Mouse (Mus musculus): ENCODE data around the gene Cx3cl1. TPM values are rescaled to one million over a fixed set of nuclear protein-coding genes. Genes with fewer than 3 reads are reported as not detected.

Gene Cx3cl1
- polyA plus RNA-seq (2015; fragmentation: Nextera tagmentation; extraction: Ambion mirVana) = 7.7 and 9.3 TPM in 2 replicates

GRCm38 (mm10) chr8:94771941-94772670, at the start of gene Cx3cl1:
TSS of gene Cx3cl1 (plus strand) at chr8:94772009.
- H3K9me3 ChIP-seq (ENCODE audit: control insufficient read depth, low read length) = no peaks in the 10 kb centered on the region
- ATAC-seq (ENCODE audit: low read depth) = peak; percentile 90
- H3K36me3 ChIP-seq (ENCODE audit: control insufficient read depth, insufficient read depth, low read length) = no peaks in the 10 kb centered on the region
- H3K4me3 ChIP-seq (ENCODE audit: low read length) = peak within 1 kb of the TSS; percentile 51
- WGBS = under 1% methylated on average over 38 of the region's 38 CpGs
- H3K4me1 ChIP-seq (replicated peaks; ENCODE audit: control insufficient read depth, insufficient read depth, low read length) = peaks cover 13% of the 10 kb centered on the region
- H3K9ac ChIP-seq (ENCODE audit: low read length) = peak within 1 kb of the TSS; percentile 70
- H3K27me3 ChIP-seq (ENCODE audit: control insufficient read depth, insufficient read depth, low read depth, low read length) = peaks cover 3% of the 10 kb centered on the region; the same call in 1 of the 2 replicates
- H3K4me2 ChIP-seq (ENCODE audit: low read depth, low read length) = peak within 1 kb of the TSS; percentile 79
- H3K27ac ChIP-seq (ENCODE audit: low read length) = peak within 1 kb of the TSS; percentile 71

DNA sequence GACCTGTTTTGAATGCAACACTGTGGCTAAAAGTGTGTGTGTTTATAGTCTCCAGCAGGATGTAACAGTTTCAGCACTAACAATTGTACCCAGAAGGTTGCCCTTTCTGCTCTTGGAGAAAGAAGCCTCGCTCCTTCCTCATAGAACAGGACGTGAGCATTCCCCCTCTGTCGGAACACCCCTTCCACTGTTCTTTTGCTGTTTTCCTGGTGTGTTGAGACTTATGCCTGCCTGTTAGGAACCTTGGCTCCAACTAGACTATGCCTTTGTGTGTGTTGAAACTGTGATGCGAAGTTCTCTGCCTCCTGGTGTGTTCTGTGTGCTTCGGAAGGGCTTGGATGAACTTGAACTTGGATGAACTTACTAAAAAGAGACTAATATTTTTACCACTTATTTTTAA, 45.8 kb upstream of the Cx3cl1 start:
- 70% methylated on average over 5 of the region's 5 CpGs for WGBS
- H3K36me3 ChIP-seq (ENCODE audit: control insufficient read depth, insufficient read depth, low read length) = no peaks in the 10 kb centered on the region
- no peaks in the 10 kb centered on the region for H3K9me3 ChIP-seq (ENCODE audit: control insufficient read depth, low read length)
- no peak overlapping the region for H3K4me2 ChIP-seq (ENCODE audit: low read depth, low read length)
- no peak overlapping the region for H3K9ac ChIP-seq (ENCODE audit: low read length)
- no peaks in the 10 kb centered on the region for H3K27me3 ChIP-seq (ENCODE audit: control insufficient read depth, insufficient read depth, low read depth, low read length)
- no peak overlapping the region for H3K4me3 ChIP-seq (ENCODE audit: low read length)
- H3K4me1 ChIP-seq (replicated peaks; ENCODE audit: control insufficient read depth, insufficient read depth, low read length) = no peaks in the 10 kb centered on the region
- no peak for ATAC-seq (ENCODE audit: low read depth)
- no peak overlapping the region for H3K27ac ChIP-seq (ENCODE audit: low read length)

GRCm38 (mm10) chr8:94729301-94729700, 42.5 kb upstream of the Cx3cl1 start:
- WGBS = 55% methylated on average over 4 of the region's 4 CpGs
- no peaks in the 10 kb centered on the region for H3K4me1 ChIP-seq (replicated peaks; ENCODE audit: control insufficient read depth, insufficient read depth, low read length)
- ATAC-seq (ENCODE audit: low read depth) = no peak
- H3K27me3 ChIP-seq (ENCODE audit: control insufficient read depth, insufficient read depth, low read depth, low read length) = no peaks in the 10 kb centered on the region
- no peak overlapping the region for H3K4me3 ChIP-seq (ENCODE audit: low read length)
- no peak overlapping the region for H3K27ac ChIP-seq (ENCODE audit: low read length)
- H3K9me3 ChIP-seq (ENCODE audit: control insufficient read depth, low read length) = no peaks in the 10 kb centered on the region
- H3K4me2 ChIP-seq (ENCODE audit: low read depth, low read length) = no peak overlapping the region
- no peak overlapping the region for H3K9ac ChIP-seq (ENCODE audit: low read length)
- no peaks in the 10 kb centered on the region for H3K36me3 ChIP-seq (ENCODE audit: control insufficient read depth, insufficient read depth, low read length)

DNA sequence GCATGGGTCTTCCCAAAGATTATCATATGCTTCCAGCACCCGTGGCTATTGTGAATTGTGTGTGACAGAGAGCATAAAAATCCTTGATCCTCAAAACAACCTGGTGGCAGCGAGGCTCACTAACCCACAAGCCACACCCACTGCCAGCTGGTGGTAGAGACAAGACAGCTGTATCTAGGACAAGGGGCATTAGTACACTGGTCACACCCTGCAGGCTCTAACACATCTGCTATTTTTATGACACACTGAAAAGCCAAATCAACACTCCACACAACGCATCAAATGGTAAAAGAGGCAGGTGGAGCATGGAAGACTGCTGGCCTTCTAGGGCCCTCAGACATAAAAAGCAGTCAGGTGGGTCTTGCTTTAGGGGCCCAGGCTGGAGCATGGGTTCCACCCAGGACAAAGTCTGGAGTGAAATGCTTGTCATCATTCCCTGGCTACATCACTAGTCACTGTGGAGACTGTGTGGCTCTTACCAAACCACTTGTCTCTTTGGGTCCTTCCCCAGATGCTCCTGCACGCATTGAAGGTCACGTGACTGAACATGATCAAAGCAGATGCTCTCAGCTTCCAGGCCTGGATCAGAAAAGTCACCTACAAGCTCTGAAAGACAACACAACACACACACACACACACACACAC, 37.9 kb upstream of the Cx3cl1 start:
- H3K4me1 ChIP-seq (replicated peaks; ENCODE audit: control insufficient read depth, insufficient read depth, low read length) = no peaks in the 10 kb centered on the region
- no peaks in the 10 kb centered on the region for H3K36me3 ChIP-seq (ENCODE audit: control insufficient read depth, insufficient read depth, low read length)
- H3K9me3 ChIP-seq (ENCODE audit: control insufficient read depth, low read length) = no peaks in the 10 kb centered on the region
- no peaks in the 10 kb centered on the region for H3K27me3 ChIP-seq (ENCODE audit: control insufficient read depth, insufficient read depth, low read depth, low read length)
- no peak for ATAC-seq (ENCODE audit: low read depth)
- H3K27ac ChIP-seq (ENCODE audit: low read length) = no peak overlapping the region
- WGBS = 61% methylated on average over 5 of the region's 5 CpGs
- H3K4me3 ChIP-seq (ENCODE audit: low read length) = no peak overlapping the region
- H3K4me2 ChIP-seq (ENCODE audit: low read depth, low read length) = no peak overlapping the region
- H3K9ac ChIP-seq (ENCODE audit: low read length) = no peak overlapping the region

- Histone ChIP-seq H3K9ac (ENCODE audit: low read length) (no peak overlapping the region), H3K27me3 (ENCODE audit: control insufficient read depth, insufficient read depth, low read depth, low read length) (no peaks in the 10 kb centered on the region), H3K9me3 (ENCODE audit: control insufficient read depth, low read length) (no peaks in the 10 kb centered on the region), H3K27ac (ENCODE audit: low read length) (no peak overlapping the region), H3K4me3 (ENCODE audit: low read length) (no peak overlapping the region), H3K36me3 (ENCODE audit: control insufficient read depth, insufficient read depth, low read length) (no peaks in the 10 kb centered on the region), H3K4me1 (replicated peaks; ENCODE audit: control insufficient read depth, insufficient read depth, low read length) (no peaks in the 10 kb centered on the region), H3K4me2 (ENCODE audit: low read depth, low read length) (no peak overlapping the region)
- ATAC-seq (ENCODE audit: low read depth) = no peak
- 72% methylated on average over 7 of the region's 7 CpGs for WGBS
Observed at GRCm38 (mm10) chr8:94734735-94735350, 37.0 kb upstream of the Cx3cl1 start.

DNA sequence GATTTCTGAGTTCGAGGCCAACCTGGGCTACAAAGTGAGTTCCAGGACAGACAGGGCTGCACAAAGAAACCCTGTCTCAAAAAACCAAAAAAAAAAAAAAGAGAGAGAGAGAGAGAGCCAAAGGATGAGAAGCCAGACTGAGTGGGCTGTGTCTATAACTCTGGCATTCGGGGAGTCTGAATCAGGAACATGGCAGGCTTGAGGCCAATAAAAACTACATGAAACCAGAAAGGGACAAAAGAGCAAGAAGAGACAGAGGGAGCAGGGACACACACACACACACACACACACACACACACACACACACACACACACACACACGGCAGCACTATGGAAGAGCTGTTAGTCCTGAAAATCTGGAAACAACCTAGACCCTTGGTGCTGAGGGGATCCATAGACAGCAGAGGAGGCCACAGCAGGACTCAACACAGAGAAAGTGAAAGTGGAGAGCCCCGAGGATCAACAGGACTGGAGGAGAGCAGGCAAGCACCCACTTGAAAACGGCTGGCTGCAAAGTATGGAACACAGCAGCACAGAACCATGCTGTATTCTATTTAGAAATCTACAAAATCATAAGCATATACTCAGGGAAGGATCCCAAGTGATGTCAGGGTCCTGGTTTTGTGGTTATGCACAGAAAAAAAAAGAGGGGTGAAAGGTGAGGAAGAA, 36.2 kb upstream of the Cx3cl1 start:
- H3K36me3 ChIP-seq (ENCODE audit: control insufficient read depth, insufficient read depth, low read length) = no peaks in the 10 kb centered on the region
- no peaks in the 10 kb centered on the region for H3K27me3 ChIP-seq (ENCODE audit: control insufficient read depth, insufficient read depth, low read depth, low read length)
- 40% methylated on average over 5 of the region's 5 CpGs for WGBS
- H3K4me2 ChIP-seq (ENCODE audit: low read depth, low read length) = no peak overlapping the region
- peak overlapping the region; percentile 35; the same call in 1 of the 2 replicates for H3K9ac ChIP-seq (ENCODE audit: low read length)
- no peak overlapping the region for H3K4me3 ChIP-seq (ENCODE audit: low read length)
- no peaks in the 10 kb centered on the region for H3K4me1 ChIP-seq (replicated peaks; ENCODE audit: control insufficient read depth, insufficient read depth, low read length)
- H3K9me3 ChIP-seq (ENCODE audit: control insufficient read depth, low read length) = peaks cover under 1% of the 10 kb centered on the region; the same call in 1 of the 2 replicates
- H3K27ac ChIP-seq (ENCODE audit: low read length) = no peak overlapping the region
- peak; percentile 59 for ATAC-seq (ENCODE audit: low read depth)

GRCm38 (mm10) chr8:94739829-94740228, 32.0 kb upstream of the Cx3cl1 start:
- Histone ChIP-seq H3K27ac (ENCODE audit: low read length) (no peak overlapping the region), H3K27me3 (ENCODE audit: control insufficient read depth, insufficient read depth, low read depth, low read length) (no peaks in the 10 kb centered on the region), H3K9me3 (ENCODE audit: control insufficient read depth, low read length) (peaks cover 2% of the 10 kb centered on the region; the same call in 1 of the 2 replicates), H3K36me3 (ENCODE audit: control insufficient read depth, insufficient read depth, low read length) (no peaks in the 10 kb centered on the region), H3K4me2 (ENCODE audit: low read depth, low read length) (no peak overlapping the region), H3K4me1 (replicated peaks; ENCODE audit: control insufficient read depth, insufficient read depth, low read length) (no peaks in the 10 kb centered on the region), H3K9ac (ENCODE audit: low read length) (no peak overlapping the region), H3K4me3 (ENCODE audit: low read length) (no peak overlapping the region)
- 76% methylated on average over 6 of the region's 6 CpGs for WGBS
- no peak for ATAC-seq (ENCODE audit: low read depth)

- H3K4me1 ChIP-seq (replicated peaks; ENCODE audit: control insufficient read depth, insufficient read depth, low read length) = no peaks in the 10 kb centered on the region
- H3K9me3 ChIP-seq (ENCODE audit: control insufficient read depth, low read length) = peaks cover 2% of the 10 kb centered on the region; the same call in 1 of the 2 replicates
- H3K9ac ChIP-seq (ENCODE audit: low read length) = no peak overlapping the region
- ATAC-seq (ENCODE audit: low read depth) = no peak
- no peaks in the 10 kb centered on the region for H3K36me3 ChIP-seq (ENCODE audit: control insufficient read depth, insufficient read depth, low read length)
- H3K27me3 ChIP-seq (ENCODE audit: control insufficient read depth, insufficient read depth, low read depth, low read length) = no peaks in the 10 kb centered on the region
- no peak overlapping the region for H3K27ac ChIP-seq (ENCODE audit: low read length)
- no peak overlapping the region for H3K4me2 ChIP-seq (ENCODE audit: low read depth, low read length)
- no peak overlapping the region for H3K4me3 ChIP-seq (ENCODE audit: low read length)
- 81% methylated on average over 3 of the region's 3 CpGs for WGBS
Observed at GRCm38 (mm10) chr8:94740591-94740990, 31.2 kb upstream of the Cx3cl1 start.

DNA sequence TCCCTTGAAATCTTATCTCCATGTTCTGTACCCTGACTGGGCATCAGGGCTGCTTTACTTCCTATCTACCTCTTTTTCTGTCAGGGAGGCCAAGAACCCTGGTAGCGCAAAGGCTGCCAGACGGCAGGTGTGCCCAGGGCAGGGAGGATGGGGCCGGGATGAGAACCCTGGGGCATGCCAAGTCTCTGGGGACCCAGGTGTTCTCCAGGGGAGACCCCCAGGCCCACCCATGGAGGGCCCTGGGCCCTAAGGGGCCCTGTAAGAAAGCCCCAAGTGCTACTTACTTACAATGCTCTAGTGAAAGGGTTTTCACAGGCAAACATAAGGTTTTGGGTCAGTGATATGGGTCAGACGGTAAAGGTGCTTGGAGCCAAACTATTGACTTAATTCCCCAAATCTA, 30.1 kb upstream of the Cx3cl1 start:
- no peak for ATAC-seq (ENCODE audit: low read depth)
- no peak overlapping the region for H3K27ac ChIP-seq (ENCODE audit: low read length)
- no peaks in the 10 kb centered on the region for H3K4me1 ChIP-seq (replicated peaks; ENCODE audit: control insufficient read depth, insufficient read depth, low read length)
- no peaks in the 10 kb centered on the region for H3K27me3 ChIP-seq (ENCODE audit: control insufficient read depth, insufficient read depth, low read depth, low read length)
- H3K9me3 ChIP-seq (ENCODE audit: control insufficient read depth, low read length) = peaks cover 2% of the 10 kb centered on the region; the same call in 1 of the 2 replicates
- WGBS = 82% methylated on average over 4 of the region's 4 CpGs
- H3K4me3 ChIP-seq (ENCODE audit: low read length) = no peak overlapping the region
- no peak overlapping the region for H3K4me2 ChIP-seq (ENCODE audit: low read depth, low read length)
- H3K9ac ChIP-seq (ENCODE audit: low read length) = no peak overlapping the region
- no peaks in the 10 kb centered on the region for H3K36me3 ChIP-seq (ENCODE audit: control insufficient read depth, insufficient read depth, low read length)
